Mouse (Mus musculus) gastrocnemius, postnatal 14 days (tissue): Measurements from ENCODE around the gene Abraxas2. TPM values are rescaled to one million over a fixed set of nuclear protein-coding genes. Genes with fewer than 3 reads are reported as not detected.

Source experiments
- DNase-seq: peaks from one replicate; pipeline ENCODE4 v3.0.0; 2021; ENCODE audit warnings: mixed read lengths
- intact Hi-C: fragments of 180-260 bp; cut with DNase I; formaldehyde crosslinking; loops from one replicate; pipeline ENCODE4 v1.15.1; 2025; ENCODE audit warnings: low total_unique reads
- total RNA-seq, 2 experiments: library from RNA; stranded (reverse); gene quantifications; 2 replicates each; pipeline ENCODE4 v1.2.3; 2021

Abraxas2 gene
- total RNA-seq, 2 experiments from 2014 or later = 18.3 to 20.2 TPM

DNA sequence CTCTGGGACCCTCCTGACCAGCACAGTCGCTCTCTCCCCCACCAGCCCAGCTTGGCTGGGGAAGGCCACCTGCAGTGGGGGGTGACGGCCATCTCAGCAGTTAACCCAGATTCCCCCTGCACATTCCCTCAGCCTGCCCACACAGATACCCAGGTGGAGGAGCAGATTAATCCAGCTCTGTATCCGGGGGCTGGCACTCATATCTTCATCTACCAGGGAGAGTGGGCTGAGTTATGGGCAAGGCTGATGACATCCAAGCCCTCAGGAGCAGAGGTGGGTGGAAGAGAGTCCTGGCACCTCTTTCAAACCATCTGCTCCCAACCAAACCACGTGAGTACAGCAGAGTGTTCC lies 33.3 kb downstream of the Abraxas2 start:
- intact Hi-C loops = loop anchor here (10.0 kb wide), 1 partner anchor 237 kb away; no protein-coding TSS in a partner anchor
- DNase-seq = no peak

DNA sequence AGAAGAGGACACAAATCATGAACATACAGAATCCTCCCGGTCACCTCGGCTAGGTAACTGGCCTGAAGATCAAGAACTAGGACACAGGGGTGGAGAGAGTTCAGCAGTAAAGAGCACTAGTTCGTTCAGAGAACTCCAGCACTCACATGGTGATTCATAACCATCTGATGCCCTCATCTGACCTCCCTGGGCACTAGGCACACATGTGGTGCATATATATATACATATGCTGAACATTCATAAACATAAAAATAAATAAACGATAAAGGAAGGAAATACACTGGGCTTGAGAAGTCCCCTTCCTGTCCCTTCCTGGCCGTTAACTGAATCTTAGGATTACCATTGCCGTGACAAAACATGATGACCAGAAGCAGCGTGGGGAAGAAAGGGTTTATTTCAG lies 33.8 kb downstream of the Abraxas2 start:
- intact Hi-C loops = loop anchor here (10.0 kb wide), 1 partner anchor 238 kb away; no protein-coding TSS in a partner anchor
- no peak for DNase-seq

DNA sequence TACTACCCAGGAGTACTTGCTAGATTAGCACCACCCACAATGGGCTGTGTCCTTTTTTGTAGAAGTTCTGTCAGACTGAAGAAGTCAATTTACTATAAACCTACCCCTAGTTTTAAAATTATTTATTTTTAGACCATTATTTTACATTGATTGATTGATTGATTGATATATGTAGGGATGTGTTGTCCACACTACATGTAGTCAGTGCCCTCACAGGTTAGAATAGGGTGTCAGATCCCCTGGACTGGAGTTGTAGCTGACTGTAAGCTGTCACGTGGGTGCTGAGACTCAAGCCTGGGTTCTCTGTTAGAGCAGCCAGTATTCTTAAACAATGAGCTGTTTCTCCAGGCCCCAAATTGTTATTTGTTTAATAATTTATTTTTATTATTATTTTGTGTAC lies 34.3 kb downstream of the Abraxas2 start:
- intact Hi-C loops = loop anchor here (10.0 kb wide), 1 partner anchor 239 kb away; no protein-coding TSS in a partner anchor
- no peak for DNase-seq

DNA sequence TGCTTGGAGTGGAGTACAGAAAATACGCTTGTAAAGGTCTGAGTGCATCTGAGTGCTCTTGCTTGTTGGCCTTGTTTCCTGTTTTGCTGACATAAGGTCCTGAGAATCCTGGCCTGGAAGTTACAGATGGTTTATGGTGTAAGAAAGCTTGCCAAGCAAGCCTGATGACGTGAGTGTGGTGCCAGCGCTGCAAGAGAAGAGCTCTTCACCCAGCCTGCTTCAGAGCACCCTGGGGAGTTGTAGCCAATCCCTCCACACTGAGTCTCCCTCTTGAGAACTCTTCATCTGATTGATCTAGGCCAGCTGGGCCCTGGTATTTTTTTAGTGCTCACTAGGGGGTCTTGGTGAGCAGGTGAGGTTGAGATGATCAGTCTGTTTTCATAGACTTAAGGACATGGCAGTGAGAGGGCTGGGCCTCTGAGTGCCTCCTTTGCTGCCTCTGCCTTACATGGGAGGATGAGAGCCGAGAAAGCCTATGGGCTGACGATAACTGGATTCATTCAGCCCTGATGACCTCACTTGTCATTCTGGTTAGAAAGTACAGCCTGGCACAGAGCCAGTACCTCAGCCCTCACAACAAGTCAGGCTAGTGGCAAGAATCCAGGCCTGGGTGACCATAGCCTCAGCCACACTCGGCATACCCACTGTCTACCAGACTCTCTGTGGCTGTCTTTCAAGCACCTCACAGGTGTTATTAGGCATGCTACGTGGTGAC lies 36.0 kb downstream of the Abraxas2 start:
- intact Hi-C loops = loop anchor here (10.0 kb wide), 1 partner anchor 240 kb away; no protein-coding TSS in a partner anchor

DNA sequence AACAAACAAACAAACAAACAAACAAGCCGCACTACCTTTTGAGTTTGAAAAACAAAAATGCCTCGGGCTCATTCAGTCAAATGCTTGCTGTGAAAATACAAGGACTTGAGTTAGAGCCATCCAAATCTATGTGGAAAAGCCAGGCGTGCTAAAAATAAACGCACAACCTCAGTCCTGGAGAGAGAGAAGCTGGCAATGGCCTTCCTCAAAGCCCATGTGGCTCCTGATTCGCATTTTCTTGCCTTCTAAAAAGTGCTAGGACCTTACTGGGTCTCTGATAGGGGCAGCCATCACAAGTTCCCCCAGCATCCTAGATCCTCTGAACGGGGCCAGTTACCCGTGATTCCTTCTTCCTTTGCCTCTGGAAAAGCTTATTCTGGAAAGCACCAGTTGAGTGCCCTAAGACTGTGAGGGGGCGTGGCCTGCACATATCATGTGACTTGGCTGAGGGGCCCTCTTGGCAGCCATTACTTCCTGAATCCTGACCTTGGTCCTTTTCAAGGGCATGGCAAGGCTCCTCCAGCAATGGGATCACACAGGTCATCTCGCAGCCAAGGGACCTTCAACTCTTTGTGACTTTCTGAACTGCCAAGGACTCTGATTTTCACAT lies 37.3 kb downstream of the Abraxas2 start:
- intact Hi-C loops = loop anchor here (10.0 kb wide), 1 partner anchor 242 kb away; no protein-coding TSS in a partner anchor
- no peak for DNase-seq

More for the DNA sequence above, 36.0 kb downstream of the Abraxas2 start:
- DNase-seq = no peak

DNA sequence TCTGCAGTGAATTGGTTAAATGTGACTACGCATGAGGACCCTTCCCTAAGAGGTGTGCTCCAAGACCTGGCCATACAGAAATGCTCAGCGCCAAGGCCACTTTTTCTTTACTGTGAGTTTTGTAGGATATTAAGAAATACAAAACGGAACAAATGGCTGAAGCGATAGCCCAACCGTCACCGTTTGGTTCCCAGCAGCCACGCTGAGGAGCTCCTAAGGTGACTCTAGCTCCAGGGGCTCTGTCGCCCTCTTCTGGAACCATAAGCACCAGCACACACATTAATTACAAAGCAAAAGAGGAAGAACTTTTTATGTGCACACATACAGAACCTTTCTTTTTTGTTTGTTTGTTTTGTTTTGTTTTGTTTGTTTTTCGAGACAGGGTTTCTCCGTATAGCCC lies 38.2 kb downstream of the Abraxas2 start:
- intact Hi-C loops = loop anchor here (10.0 kb wide), 1 partner anchor 242 kb away; no protein-coding TSS in a partner anchor
- no peak for DNase-seq

DNA sequence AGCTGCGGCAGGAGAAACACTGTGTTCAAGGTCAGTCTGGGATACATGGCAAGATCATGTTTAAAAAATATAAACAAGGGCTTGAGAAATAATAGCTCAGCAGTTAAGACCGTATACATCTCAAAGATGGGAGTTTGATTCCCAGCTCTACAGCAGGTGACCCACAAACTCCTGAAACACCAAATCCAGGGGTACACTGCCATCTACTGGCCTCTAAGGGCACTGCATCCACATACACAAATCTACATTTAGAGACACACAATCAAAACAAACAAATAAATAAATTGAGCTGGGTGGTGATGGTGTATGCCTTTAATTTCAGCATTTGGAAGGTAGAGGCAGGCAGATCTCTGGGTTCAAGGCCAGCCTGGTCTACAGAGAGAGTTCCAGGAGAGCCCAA lies 39.2 kb downstream of the Abraxas2 start:
- intact Hi-C loops = loop anchor here (10.0 kb wide), 1 partner anchor 243 kb away; no protein-coding TSS in a partner anchor
- no peak for DNase-seq

DNA sequence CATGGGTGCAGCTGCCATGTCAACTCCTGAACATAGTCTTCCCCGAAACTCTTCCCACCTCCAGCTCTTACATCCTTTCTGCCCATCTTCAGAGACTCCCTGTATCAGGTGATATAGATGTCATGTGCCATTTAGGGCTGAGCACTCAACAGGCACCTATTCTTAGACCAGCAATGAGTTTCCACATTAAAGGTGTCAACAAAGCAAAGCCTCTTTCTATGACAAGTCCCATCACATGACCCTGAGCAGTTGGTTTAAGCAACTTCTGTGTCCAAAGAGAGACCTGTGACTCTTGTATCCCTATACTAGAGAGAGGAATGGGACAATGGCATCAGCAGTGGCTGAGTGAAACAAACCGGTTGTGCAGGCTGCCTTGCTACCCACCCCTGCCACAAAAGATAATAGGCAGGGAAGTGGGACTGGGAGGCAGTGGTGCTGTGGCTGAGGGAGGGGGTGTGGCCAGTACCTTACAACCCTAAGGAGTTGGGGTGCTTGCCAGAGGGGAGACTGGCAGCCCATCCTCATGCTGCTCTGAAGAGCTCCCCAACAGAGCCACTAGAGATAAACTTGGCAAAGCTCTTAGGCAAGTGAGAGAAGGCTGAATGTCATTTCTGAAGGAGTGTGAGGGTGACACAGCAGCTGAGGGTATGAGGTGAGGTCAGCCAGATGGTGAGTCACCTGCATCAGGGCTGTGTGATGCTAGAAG lies 42.0 kb downstream of the Abraxas2 start:
- intact Hi-C loops = no loop called here
- no peak for DNase-seq

DNA sequence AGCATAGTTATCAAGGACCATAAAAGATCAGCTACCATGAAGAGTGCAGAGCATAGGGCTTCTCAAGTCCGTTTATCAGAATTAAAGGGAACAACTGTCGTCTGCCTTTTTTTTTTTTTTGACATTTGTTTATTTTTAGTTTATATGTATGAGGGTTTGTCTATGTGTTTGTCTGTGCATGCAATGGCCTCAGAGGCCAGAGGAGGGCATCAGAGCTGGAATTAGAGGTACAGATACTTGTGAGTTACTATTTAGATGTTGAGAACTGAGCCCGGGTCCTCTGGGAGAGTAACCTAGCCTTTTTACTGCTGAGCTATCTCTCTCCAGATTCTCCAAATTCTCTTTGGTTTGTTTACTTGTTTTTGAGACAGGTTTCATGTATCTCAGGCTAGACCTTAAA lies 44.8 kb downstream of the Abraxas2 start:
- no peak for DNase-seq
- intact Hi-C loops = no loop called here

DNA sequence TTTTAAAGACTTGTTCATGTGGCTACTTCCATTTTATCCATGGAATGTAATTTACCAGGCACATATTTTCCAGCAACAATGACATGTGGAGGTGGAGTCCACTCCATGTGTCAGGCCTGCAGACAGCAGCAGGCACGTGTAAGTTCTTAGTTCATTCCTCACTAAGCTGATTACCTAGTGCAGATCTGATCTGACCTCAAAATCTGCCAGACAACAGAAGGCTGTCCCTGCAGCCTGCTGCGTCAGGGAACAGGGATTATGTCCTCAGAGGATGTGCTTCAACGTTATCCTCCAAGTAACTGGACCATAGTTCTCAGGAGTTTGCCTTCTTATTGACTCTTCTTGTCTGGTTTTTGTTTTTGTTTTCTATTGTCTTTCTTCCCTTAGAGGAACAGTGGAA lies 62.9 kb downstream of the Abraxas2 start:
- no peak for DNase-seq
- intact Hi-C loops = no loop called here

DNA sequence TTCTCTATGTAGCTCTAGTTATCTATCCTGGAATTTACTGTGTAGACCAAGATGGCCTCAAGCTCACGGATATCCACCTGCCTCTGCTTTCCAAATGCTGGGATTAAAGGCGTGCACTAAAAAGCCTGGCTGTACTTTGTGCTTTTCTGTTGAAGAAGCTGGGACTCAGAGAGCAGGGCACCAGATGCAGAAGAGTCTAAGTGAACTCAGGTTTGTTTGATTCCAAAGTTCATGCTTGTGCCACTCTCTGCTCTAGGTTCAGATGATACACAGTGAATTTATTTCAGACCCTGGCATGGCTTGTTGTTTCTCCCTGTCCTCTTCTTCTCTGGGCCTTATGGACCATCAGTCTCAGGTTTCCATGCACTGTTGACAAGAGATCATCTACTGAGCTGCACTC lies 66.2 kb downstream of the Abraxas2 start:
- DNase-seq = no peak
- intact Hi-C loops = no loop called here

DNA sequence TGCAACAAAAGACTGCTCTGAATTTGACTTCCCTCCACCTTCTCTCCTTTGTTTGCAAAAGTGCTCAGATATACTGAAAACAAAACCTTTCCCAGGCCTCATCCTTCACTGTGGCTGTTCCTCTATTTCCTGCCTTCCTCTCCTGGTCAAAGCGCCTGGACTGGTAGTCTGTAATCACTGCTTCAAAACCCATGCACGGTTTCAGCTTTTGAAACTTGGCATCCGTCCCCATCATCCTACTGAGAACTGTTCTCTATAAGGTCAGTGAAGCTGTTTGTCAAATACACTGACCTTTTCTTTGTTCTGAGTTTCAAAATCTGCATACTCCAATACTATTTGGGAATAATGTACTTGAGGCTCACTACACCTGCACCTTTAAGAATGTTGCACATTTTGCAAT lies 68.2 kb downstream of the Abraxas2 start:
- no peak for DNase-seq
- intact Hi-C loops = no loop called here

DNA sequence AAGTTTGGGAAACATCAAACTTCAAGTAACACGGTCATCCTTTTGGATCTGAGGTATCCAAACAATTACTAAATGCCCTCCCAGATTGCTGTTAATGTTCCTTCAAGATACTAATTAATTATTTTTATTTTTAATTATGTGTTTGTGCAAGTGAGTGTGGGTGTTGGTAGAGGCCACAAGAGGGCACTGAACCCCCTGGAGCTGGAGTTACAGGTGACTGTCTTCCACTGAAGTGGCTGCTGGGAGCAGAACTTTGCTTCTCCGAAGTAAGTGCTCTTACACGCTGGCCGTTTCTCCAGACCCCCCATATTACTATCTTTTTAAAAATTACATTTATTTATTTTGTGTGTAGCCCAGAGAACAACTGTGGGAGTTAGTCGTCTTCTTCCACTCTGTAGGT lies 71.0 kb downstream of the Abraxas2 start:
- DNase-seq = no peak
- intact Hi-C loops = loop anchor here (5.0 kb wide), 1 partner anchor 72 kb away; no protein-coding TSS in a partner anchor

DNA sequence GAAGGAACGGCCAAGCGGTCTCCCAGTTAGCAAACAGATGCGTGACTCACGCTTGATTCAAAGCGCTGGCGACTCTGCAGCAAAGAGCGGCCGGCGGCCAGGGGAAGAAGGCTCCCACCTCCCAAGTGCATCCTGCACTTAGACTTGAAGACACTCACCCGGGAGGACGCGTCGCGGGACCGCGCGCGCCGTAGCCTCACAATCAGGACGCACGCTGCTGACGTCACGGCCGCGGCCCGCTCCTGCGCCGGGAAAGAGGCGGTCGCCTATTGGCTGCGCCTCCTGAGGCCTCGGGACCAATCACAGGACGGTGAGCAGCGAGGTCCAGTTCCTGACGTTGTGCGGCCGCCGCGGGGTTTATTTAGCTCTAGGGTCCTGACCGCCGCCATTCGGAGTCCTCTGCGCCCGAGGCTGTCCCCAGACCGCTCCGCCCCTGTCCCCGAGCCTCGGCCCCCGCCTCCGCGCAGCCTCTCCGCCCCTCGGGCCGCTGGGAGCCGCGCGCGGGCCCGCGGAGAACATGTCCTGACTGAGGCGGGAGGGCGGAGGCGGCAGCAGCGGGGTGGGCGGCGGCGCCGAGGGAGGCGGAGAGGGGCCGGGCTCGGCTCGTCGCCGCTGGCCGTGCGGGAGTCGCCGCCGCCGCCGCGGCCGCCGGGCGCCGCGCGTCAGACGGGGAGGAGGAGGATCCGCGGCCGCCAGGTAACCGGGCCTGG lies 72.0 kb downstream of the Abraxas2 start, which contains the start of gene Zranb1:
Zranb1 (plus strand) TSS at position 293 of the 710 bp plus-strand sequence.
- peak; percentile 98 for DNase-seq
- intact Hi-C loops = loop anchor here (5.0 kb wide), 1 partner anchor 71 kb away; no protein-coding TSS in a partner anchor

DNA sequence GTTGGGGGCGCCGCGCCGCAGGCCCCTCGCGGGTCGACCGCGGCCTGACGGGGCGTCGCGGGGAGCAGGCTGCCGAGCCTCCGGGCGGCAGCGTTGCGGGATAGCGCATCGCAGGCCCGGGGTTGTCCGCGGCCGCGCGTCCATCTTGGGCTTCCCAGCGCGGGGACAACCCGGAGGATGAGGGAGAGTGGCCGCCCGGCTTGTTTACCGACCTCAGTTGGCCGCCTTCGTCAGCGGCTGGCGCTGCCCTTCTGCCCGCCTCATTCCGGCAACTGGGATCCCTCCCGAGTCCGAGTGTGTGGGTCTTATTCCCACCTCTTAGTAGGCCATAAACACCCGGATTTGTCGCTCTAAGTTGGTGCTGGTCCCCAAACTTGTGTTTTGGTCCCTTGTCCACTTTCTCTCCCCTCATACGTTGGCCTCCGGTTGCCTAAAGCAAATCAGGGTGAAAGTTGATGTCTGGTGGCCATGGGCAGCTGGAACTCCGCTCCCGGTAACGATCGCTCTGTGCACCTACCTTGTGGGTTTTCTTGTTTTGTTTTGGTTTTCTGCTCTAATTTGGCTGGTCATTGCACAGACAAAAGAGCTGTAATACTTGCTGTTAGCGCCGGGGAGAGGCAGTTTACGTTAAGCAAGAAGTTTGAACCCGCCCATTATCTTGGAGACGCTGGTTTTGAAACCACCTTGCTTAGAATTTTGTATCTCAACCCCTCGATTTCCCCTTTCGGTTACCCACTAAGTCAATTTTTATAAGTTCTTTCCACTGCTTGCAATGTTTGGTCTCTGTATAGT lies 72.7 kb downstream of the Abraxas2 start:
- intact Hi-C loops = loop anchor here (5.0 kb wide), 1 partner anchor 71 kb away; no protein-coding TSS in a partner anchor
- DNase-seq = peak; percentile 65

DNA sequence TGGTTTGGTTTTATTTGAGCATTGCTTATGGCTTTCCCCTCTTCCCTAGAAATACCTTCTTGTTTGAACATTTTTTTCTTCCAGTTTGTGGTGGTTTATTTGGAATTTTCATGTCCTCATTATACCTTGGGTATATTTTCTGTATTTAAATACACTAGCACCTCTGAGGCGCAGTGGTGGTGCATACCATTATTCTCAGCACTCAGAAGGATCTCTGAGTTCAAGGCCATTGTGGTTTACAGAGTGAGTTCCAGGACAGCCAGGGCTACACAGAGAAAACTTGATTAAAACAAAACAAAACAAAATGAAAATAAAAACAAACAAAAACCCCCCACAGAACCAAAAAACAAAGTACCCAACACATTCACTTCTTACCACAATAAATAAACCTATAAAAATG lies 74.3 kb downstream of the Abraxas2 start:
- DNase-seq = no peak
- intact Hi-C loops = loop anchor here (5.0 kb wide), 1 partner anchor 69 kb away; no protein-coding TSS in a partner anchor
